Mouse (Mus musculus): ENCODE data around the gene Ecpas. TPM values are rescaled to one million over a fixed set of nuclear protein-coding genes. Genes with fewer than 3 reads are reported as not detected.
A peak's percentile ranks its signal among the peaks of the same experiment; 100 is the strongest.

Ecpas gene
- 23.9 and 29.8 TPM in 2 replicates for polyA plus RNA-seq (2016; fragmentation: Nextera tagmentation; extraction: Ambion mirVana)

- DNase-seq (ENCODE audit: low spot score): peak; percentile 86
- peak within 1 kb of the TSS; percentile 99 for H3K27ac ChIP-seq
- WGBS: 4% methylated on average over 43 of the region's 43 CpGs
- peaks cover 20% of the 10 kb centered on the region for H3K4me1 ChIP-seq (replicated peaks)
- H3K9me3 ChIP-seq: no peaks in the 10 kb centered on the region
- no peaks in the 10 kb centered on the region for H3K27me3 ChIP-seq (ENCODE audit: insufficient read depth, poor library complexity, severe bottlenecking)
- no peaks in the 10 kb centered on the region for H3K36me3 ChIP-seq
- peak within 1 kb of the TSS; percentile 89 for H3K4me3 ChIP-seq
These were observed at the start of gene Ecpas for GRCm38 (mm10) chr4:58912629-58913335. Gene Ecpas, minus strand, starts transcription at chr4:58912749.

- Histone ChIP-seq H3K4me1 (replicated peaks) (no peaks in the 10 kb centered on the region), H3K4me3 (no peak overlapping the region), H3K36me3 (peaks cover 12% of the 10 kb centered on the region), H3K27ac (no peak overlapping the region), H3K9me3 (no peaks in the 10 kb centered on the region), H3K27me3 (ENCODE audit: insufficient read depth, poor library complexity, severe bottlenecking) (no peaks in the 10 kb centered on the region)
- DNase-seq (ENCODE audit: low spot score): no peak
- 94% methylated on average over 15 of the region's 15 CpGs for WGBS
These were observed 49.2 kb upstream of the Ecpas start for GRCm38 (mm10) chr4:58961719-58962118.

DNA sequence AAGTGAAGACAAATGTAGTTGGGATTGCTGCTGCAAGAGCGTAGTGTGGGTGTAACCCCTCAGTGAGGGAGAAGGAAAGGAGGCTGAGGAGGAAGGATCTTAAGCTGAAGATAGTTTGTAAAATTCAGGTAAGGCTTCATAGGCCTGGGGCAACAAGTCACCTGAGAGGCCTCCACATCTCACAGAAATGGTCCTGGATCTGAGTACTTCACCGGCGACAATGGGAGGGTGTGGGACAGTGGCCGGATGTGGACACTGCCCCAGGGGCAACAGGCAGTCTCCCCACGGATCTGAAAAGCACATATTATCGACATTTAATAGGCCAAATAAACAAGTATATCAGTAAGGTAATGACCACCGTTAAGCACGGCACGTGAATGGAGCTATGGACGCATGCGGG lies 40.1 kb upstream of the Ecpas start:
- WGBS: 92% methylated on average over 11 of the region's 11 CpGs
- Histone ChIP-seq H3K27me3 (ENCODE audit: insufficient read depth, poor library complexity, severe bottlenecking) (no peaks in the 10 kb centered on the region), H3K4me1 (replicated peaks) (no peaks in the 10 kb centered on the region), H3K36me3 (peaks cover 12% of the 10 kb centered on the region), H3K9me3 (no peaks in the 10 kb centered on the region), H3K4me3 (no peak overlapping the region), H3K27ac (no peak overlapping the region)
- DNase-seq (ENCODE audit: low spot score): no peak

GRCm38 (mm10) chr4:58948391-58948790 lies 35.8 kb upstream of the Ecpas start:
- no peak overlapping the region for H3K27ac ChIP-seq
- H3K27me3 ChIP-seq (ENCODE audit: insufficient read depth, poor library complexity, severe bottlenecking): peaks cover 15% of the 10 kb centered on the region
- DNase-seq (ENCODE audit: low spot score): no peak
- no peak overlapping the region for H3K4me3 ChIP-seq
- 94% methylated on average over 4 of the region's 4 CpGs for WGBS
- no peaks in the 10 kb centered on the region for H3K9me3 ChIP-seq
- peaks cover 12% of the 10 kb centered on the region for H3K4me1 ChIP-seq (replicated peaks)
- H3K36me3 ChIP-seq: no peaks in the 10 kb centered on the region

- Histone ChIP-seq H3K36me3 (no peaks in the 10 kb centered on the region), H3K4me3 (no peak overlapping the region), H3K27ac (no peak overlapping the region), H3K27me3 (ENCODE audit: insufficient read depth, poor library complexity, severe bottlenecking) (peaks cover 15% of the 10 kb centered on the region), H3K9me3 (no peaks in the 10 kb centered on the region), H3K4me1 (replicated peaks) (peaks cover 18% of the 10 kb centered on the region)
- DNase-seq (ENCODE audit: low spot score): no peak
- WGBS: 69% methylated on average over 5 of the region's 5 CpGs
These were observed 32.1 kb upstream of the Ecpas start for GRCm38 (mm10) chr4:58944695-58945094.

DNA sequence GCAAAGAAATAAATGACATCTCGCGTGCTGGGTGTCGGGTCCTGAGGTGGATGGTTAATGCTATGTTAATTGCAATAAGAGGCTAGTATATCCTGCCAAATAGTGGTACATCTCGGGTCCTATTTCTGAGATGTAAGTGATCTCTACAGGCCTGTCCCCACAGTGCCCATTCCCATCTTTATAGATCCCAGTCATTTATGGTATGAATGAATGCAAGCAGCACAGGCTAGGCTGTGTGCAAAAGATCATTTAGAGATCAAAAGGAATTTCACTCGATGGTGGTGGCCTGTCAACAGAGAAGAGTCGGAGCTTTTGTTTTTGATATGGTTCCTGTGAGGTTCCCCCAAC lies 31.6 kb upstream of the Ecpas start:
- H3K36me3 ChIP-seq: no peaks in the 10 kb centered on the region
- peak overlapping the region; percentile 80 for H3K4me3 ChIP-seq
- no peaks in the 10 kb centered on the region for H3K9me3 ChIP-seq
- peaks cover 18% of the 10 kb centered on the region for H3K4me1 ChIP-seq (replicated peaks)
- no peak overlapping the region for H3K27ac ChIP-seq
- no peak for DNase-seq (ENCODE audit: low spot score)
- peaks cover 15% of the 10 kb centered on the region for H3K27me3 ChIP-seq (ENCODE audit: insufficient read depth, poor library complexity, severe bottlenecking)
- WGBS: 21% methylated on average over 6 of the region's 6 CpGs

DNA sequence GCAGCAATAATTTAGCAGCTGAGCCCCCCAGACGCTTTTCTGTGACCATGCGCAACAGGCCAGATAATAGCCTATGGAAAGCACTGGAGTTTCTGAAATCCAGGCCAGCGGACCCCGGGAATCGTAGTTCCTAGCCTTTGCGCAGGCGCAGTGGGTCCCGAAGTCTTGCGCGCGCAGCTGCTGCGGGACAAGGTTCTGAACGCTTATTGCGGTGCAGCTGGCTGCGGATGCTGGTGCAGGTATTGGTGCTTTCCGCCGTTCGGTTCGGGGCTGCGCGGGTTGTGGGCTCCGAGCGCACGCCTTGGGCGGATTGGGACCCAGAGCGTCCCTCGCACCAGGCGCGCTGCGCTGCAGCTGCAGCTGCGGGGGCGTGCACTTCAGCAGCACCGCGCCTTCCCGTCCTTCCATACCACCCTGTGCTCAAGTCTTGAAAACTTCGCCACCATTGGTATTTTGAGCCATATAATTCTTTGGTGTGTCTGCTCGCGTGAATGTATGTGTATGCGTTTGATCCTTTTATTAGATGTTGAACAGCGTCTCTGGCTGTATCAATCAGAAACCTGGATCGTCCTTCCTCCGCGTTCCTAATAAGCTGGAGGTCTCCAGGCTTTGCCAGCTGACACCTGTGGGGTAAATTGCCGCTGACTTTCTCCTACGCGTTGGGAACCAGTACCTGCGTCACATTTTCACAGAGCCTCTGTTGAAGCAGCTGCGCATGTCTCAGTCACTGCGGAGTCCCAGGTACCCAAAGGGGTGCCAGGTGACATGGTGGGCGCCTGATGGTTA lies 31.1 kb upstream of the Ecpas start, which contains the start of gene Zkscan16:
Zkscan16 (plus strand) TSS at position 209 of the 786 bp plus-strand sequence.
- peak; percentile 93 for DNase-seq (ENCODE audit: low spot score)
- WGBS: 1% methylated on average over 50 of the region's 50 CpGs
- peak within 1 kb of the TSS; percentile 80 for H3K4me3 ChIP-seq

GRCm38 (mm10) chr4:58942942-58943341 lies 30.4 kb upstream of the Ecpas start:
- DNase-seq (ENCODE audit: low spot score): no peak
- Histone ChIP-seq H3K27me3 (ENCODE audit: insufficient read depth, poor library complexity, severe bottlenecking) (peaks cover 15% of the 10 kb centered on the region), H3K4me1 (replicated peaks) (peaks cover 18% of the 10 kb centered on the region), H3K4me3 (peak overlapping the region; percentile 80), H3K9me3 (no peaks in the 10 kb centered on the region), H3K27ac (peak overlapping the region; percentile 86), H3K36me3 (no peaks in the 10 kb centered on the region)
- 80% methylated on average over 4 of the region's 4 CpGs for WGBS

More for the DNA sequence above, 31.1 kb upstream of the Ecpas start, which contains the start of gene Zkscan16:
- peaks cover 15% of the 10 kb centered on the region for H3K27me3 ChIP-seq (ENCODE audit: insufficient read depth, poor library complexity, severe bottlenecking)
- no peaks in the 10 kb centered on the region for H3K9me3 ChIP-seq
- H3K27ac ChIP-seq: peak within 1 kb of the TSS; percentile 86
- no peaks in the 10 kb centered on the region for H3K36me3 ChIP-seq
- peaks cover 18% of the 10 kb centered on the region for H3K4me1 ChIP-seq (replicated peaks)

DNA sequence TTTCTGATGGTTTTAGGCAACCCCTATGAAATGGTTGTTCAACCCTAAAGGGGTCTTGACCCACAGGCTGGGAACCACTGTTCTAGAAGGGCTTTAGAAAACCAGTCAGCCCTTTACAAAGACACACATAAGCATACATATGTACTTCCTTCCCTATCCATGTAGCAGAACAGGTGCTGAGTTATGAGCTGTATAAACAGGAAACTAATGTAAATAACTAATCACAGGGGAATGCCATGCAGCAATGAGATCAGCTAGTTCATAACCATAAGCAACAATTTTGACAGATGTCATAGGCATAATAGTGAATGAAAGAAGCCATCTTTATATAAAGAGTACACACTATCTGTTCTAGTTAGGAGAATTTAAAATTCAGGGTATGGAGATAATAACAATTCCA lies 29.1 kb upstream of the Ecpas start:
- Histone ChIP-seq H3K9me3 (no peaks in the 10 kb centered on the region), H3K27ac (no peak overlapping the region), H3K36me3 (no peaks in the 10 kb centered on the region), H3K27me3 (ENCODE audit: insufficient read depth, poor library complexity, severe bottlenecking) (peaks cover 15% of the 10 kb centered on the region), H3K4me3 (no peak overlapping the region), H3K4me1 (replicated peaks) (peaks cover 18% of the 10 kb centered on the region)
- DNase-seq (ENCODE audit: low spot score): no peak

- DNase-seq (ENCODE audit: low spot score): no peak
- Histone ChIP-seq H3K36me3 (no peaks in the 10 kb centered on the region), H3K27me3 (ENCODE audit: insufficient read depth, poor library complexity, severe bottlenecking) (no peaks in the 10 kb centered on the region), H3K4me3 (no peak overlapping the region), H3K9me3 (no peaks in the 10 kb centered on the region), H3K4me1 (replicated peaks) (peaks cover 5% of the 10 kb centered on the region; the same call in 1 of the 2 replicates), H3K27ac (no peak overlapping the region)
- 61% methylated on average over 3 of the region's 3 CpGs for WGBS
These were observed 23.3 kb upstream of the Ecpas start for GRCm38 (mm10) chr4:58935846-58936245.

DNA sequence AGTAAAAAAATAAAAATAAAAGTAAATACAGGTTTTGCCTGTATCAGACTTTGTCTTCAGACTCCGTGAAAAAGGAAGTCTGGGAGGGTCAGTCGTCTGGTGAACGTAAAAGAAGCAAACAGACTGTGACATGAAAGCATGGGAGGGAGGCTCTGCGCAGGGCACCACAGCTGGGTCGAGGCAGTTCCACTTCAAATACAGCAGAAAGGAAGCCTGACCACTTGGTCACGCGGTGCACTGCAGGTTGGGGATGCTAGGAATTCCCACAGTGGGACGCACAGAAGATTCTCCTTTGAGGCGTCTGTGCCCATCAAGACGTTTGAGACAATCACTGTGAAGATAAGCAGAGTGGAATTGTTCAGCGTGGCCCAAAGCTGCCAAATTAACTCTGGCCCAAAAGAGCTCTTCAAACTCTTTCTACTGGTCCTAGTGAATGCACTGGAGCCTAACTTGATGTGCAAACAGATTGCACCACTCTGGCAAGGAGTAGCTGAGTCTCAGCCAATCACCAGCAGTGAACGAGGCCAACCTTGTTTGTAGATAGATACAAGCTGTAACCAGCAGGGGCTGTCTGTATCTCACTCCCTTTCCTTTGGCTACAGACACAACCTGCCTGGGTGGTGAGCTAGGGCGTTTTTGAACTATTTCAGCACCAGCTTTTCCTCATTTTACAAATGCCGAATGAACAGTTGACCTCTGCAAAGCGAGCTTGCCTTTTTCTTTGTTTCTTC lies 22.4 kb upstream of the Ecpas start:
- no peak overlapping the region for H3K27ac ChIP-seq
- no peaks in the 10 kb centered on the region for H3K9me3 ChIP-seq
- WGBS: 48% methylated on average over 15 of the region's 15 CpGs
- H3K36me3 ChIP-seq: no peaks in the 10 kb centered on the region
- no peak overlapping the region for H3K4me3 ChIP-seq
- peaks cover 5% of the 10 kb centered on the region; the same call in 1 of the 2 replicates for H3K4me1 ChIP-seq (replicated peaks)
- no peaks in the 10 kb centered on the region for H3K27me3 ChIP-seq (ENCODE audit: insufficient read depth, poor library complexity, severe bottlenecking)
- peak; percentile 28 for DNase-seq (ENCODE audit: low spot score)

GRCm38 (mm10) chr4:58934308-58934707 lies 21.8 kb upstream of the Ecpas start:
- Histone ChIP-seq H3K27me3 (ENCODE audit: insufficient read depth, poor library complexity, severe bottlenecking) (no peaks in the 10 kb centered on the region), H3K4me1 (replicated peaks) (peaks cover 5% of the 10 kb centered on the region; the same call in 1 of the 2 replicates), H3K36me3 (no peaks in the 10 kb centered on the region), H3K9me3 (no peaks in the 10 kb centered on the region), H3K27ac (no peak overlapping the region), H3K4me3 (no peak overlapping the region)
- 87% methylated on average over 4 of the region's 4 CpGs for WGBS
- DNase-seq (ENCODE audit: low spot score): no peak

Measured in hindbrain, embryonic 10.5 days (tissue).